Mouse (Mus musculus) liver, embryonic 14.5 days (tissue): ENCODE measurements around the gene Ptrhd1.

Experiments used
- CTCF ChIP-seq: IDR thresholded peaks from 2 replicates; pipeline ENCODE4 v1.5.1; 2016; ENCODE audit warnings: antibody characterized with exemption, low read depth, control low read depth
- EP300 ChIP-seq: IDR thresholded peaks from 2 replicates; pipeline ENCODE4 v1.6.1; 2016; ENCODE audit warnings: antibody characterized with exemption, low read depth

DNA sequence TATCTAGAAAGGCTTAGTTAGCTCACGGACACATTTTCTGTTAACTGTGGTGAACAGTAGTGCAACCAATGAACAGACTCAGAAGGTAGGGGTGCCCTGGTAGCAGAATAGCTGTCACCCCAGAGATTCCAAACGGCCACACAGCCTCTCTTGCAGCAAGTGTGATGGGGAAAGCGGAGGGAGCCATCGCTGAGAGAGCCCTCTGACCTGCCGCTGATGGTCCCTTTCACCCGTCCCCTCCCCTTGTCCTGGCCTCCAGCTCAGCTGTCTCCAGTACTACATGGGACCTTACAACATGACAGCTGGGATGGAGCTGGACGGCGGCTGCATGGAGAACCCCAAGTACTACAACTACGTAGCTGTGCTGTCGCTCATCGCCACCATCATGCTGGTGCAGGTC lies 27.7 kb upstream of the Ptrhd1 start:
- no peak for TF ChIP-seq CTCF
- TF ChIP-seq EP300 = no peak
